Mouse (Mus musculus): Measurements from ENCODE around the gene Tmem245. TPM values are rescaled to one million over a fixed set of nuclear protein-coding genes. Genes with fewer than 3 reads are reported as not detected.

The Tmem245 gene
- polyA plus RNA-seq, 1 experiment from 2014 or later, result 6.4 TPM

DNA sequence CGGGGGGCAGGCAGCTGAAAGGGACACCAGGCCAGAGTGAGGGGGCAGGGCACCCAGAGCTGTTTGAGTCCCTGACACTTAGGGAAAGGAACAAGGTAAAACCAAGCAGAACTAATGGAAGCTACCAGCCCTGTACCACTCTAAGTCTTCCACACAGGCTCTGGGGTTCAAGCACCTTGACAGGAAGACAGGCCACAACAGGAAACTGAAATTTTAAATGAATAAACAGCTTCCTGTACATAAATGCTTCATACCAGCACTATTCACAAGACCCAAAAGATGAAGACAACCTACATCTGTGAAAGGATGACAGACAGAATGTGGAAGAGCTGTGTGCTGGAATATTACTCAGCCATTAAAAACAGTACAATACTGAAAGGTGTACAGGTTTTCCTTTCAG is 11.9 kb downstream of the Tmem245 start:
- H3K27ac ChIP-seq, result no peak overlapping the region
- H3K9ac ChIP-seq (ENCODE audit: low read depth, low read length), result no peak overlapping the region
- H3K4me2 ChIP-seq (ENCODE audit: low read length), result no peak overlapping the region
- no peaks in the 10 kb centered on the region for H3K4me1 ChIP-seq (replicated peaks; ENCODE audit: insufficient read depth, low read length)
- H3K36me3 ChIP-seq (ENCODE audit: insufficient read depth, low read length), result 0 out of 2 replicates have a peak, but pooled peaks cover 4% of the 10 kb centered on the region
- ATAC-seq (replicated peaks; ENCODE audit: low FRiP score, low read depth), result no peak
- no peaks in the 10 kb centered on the region for H3K9me3 ChIP-seq (replicated peaks; ENCODE audit: low read length)
- no peak for DNase-seq (ENCODE audit: low spot score)
- no peak for TF ChIP-seq CTCF (IDR thresholded peaks at IDR 0.05; ENCODE audit: low read depth)
- no peak overlapping the region for H3K4me3 ChIP-seq (replicated peaks; ENCODE audit: low read depth, low read length)
- WGBS, result no CpG with 5 or more reads among the region's 1 CpGs
- H3K27me3 ChIP-seq (ENCODE audit: insufficient read depth, low read length), result no peaks in the 10 kb centered on the region

DNA sequence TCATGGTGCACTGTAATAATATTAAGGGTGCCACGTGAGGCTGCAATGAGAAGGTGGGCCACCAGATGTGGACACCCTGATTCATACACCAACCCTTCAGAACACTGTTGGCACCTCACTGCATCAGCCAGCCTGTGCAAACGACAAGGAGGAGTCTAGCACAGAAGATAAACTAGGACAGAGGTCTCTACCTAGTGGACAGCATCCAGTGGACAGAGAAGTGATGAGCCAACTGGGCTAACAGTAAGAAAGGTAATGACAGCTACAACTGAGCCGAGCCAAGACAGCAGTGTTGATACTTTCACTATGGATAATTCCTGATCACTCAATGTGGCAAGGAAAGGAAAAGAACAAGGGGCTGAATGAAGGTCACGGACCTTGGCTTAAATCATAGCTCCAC is 14.1 kb downstream of the Tmem245 start:
- no peak overlapping the region for H3K27ac ChIP-seq
- no peak for TF ChIP-seq CTCF (IDR thresholded peaks at IDR 0.05; ENCODE audit: low read depth)
- no peaks in the 10 kb centered on the region for H3K9me3 ChIP-seq (replicated peaks; ENCODE audit: low read length)
- WGBS, result 92% methylated on average over 4 of the region's 4 CpGs
- H3K9ac ChIP-seq (ENCODE audit: low read depth, low read length), result no peak overlapping the region
- H3K4me2 ChIP-seq (ENCODE audit: low read length), result no peak overlapping the region
- no peaks in the 10 kb centered on the region for H3K27me3 ChIP-seq (ENCODE audit: insufficient read depth, low read length)
- H3K4me3 ChIP-seq (replicated peaks; ENCODE audit: low read depth, low read length), result no peak overlapping the region
- H3K36me3 ChIP-seq (ENCODE audit: insufficient read depth, low read length), result 0 out of 2 replicates have a peak, but pooled peaks cover 4% of the 10 kb centered on the region
- no peak for DNase-seq (ENCODE audit: low spot score)
- no peaks in the 10 kb centered on the region for H3K4me1 ChIP-seq (replicated peaks; ENCODE audit: insufficient read depth, low read length)
- no peak for ATAC-seq (replicated peaks; ENCODE audit: low FRiP score, low read depth)

DNA sequence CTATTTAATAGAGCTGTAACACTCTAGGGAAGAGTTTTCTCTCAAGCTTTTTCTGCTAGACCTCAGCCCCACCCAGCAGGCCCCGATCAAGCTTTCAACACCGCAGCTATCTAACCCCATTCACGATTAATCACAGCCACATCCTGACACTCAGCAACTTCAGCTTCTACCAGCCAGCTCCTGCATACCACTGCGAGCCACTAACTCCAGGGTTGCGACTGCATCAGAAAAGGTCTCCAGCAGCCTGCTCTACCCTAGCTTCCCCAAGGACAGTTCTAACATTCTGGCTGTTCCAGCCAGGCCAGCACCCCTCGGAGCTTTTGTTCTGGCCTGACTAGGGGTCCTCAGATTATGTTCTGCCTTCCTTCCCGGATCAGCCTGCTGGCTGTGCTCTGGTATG is 15.1 kb downstream of the Tmem245 start:
- no peaks in the 10 kb centered on the region for H3K27me3 ChIP-seq (ENCODE audit: insufficient read depth, low read length)
- H3K4me2 ChIP-seq (ENCODE audit: low read length), result no peak overlapping the region
- WGBS, result 68% methylated on average over 7 of the region's 7 CpGs
- H3K36me3 ChIP-seq (ENCODE audit: insufficient read depth, low read length), result 0 out of 2 replicates have a peak, but pooled peaks cover 4% of the 10 kb centered on the region
- ATAC-seq (replicated peaks; ENCODE audit: low FRiP score, low read depth), result no peak
- no peaks in the 10 kb centered on the region for H3K9me3 ChIP-seq (replicated peaks; ENCODE audit: low read length)
- H3K4me1 ChIP-seq (replicated peaks; ENCODE audit: insufficient read depth, low read length), result no peaks in the 10 kb centered on the region
- no peak for DNase-seq (ENCODE audit: low spot score)
- no peak overlapping the region for H3K27ac ChIP-seq
- H3K4me3 ChIP-seq (replicated peaks; ENCODE audit: low read depth, low read length), result no peak overlapping the region
- TF ChIP-seq CTCF (IDR thresholded peaks at IDR 0.05; ENCODE audit: low read depth), result no peak
- H3K9ac ChIP-seq (ENCODE audit: low read depth, low read length), result no peak overlapping the region

DNA sequence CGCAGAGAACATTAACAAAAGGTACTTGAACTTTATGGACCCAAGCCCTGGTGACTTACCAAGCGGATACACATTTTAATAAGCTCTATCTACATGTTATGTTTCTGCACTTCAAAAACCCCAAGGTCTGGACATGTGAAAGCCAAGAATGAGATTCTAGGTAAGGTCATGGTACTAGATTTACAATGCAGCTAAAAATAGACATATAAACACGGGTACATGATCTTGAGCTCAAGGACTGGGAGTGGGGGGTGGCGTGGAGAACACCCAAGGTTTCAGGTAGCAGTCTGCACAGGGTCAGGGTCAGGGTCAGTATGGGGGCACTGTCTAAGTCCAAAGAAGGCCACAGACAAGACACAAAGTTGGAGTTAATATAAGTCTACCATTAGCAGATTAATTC is 16.9 kb downstream of the Tmem245 start:
- Histone ChIP-seq H3K4me1 (replicated peaks; ENCODE audit: insufficient read depth, low read length) (no peaks in the 10 kb centered on the region), H3K27ac (no peak overlapping the region), H3K4me3 (replicated peaks; ENCODE audit: low read depth, low read length) (no peak overlapping the region), H3K27me3 (ENCODE audit: insufficient read depth, low read length) (no peaks in the 10 kb centered on the region), H3K9ac (ENCODE audit: low read depth, low read length) (no peak overlapping the region), H3K36me3 (ENCODE audit: insufficient read depth, low read length) (0 out of 2 replicates have a peak, but pooled peaks cover 6% of the 10 kb centered on the region), H3K4me2 (ENCODE audit: low read length) (no peak overlapping the region), H3K9me3 (replicated peaks; ENCODE audit: low read length) (no peaks in the 10 kb centered on the region)
- DNase-seq (ENCODE audit: low spot score) (no peak), ATAC-seq (replicated peaks; ENCODE audit: low FRiP score, low read depth) (no peak)
- TF ChIP-seq CTCF (IDR thresholded peaks at IDR 0.05; ENCODE audit: low read depth), result no peak
- WGBS, result 49% methylated on average over 4 of the region's 4 CpGs

DNA sequence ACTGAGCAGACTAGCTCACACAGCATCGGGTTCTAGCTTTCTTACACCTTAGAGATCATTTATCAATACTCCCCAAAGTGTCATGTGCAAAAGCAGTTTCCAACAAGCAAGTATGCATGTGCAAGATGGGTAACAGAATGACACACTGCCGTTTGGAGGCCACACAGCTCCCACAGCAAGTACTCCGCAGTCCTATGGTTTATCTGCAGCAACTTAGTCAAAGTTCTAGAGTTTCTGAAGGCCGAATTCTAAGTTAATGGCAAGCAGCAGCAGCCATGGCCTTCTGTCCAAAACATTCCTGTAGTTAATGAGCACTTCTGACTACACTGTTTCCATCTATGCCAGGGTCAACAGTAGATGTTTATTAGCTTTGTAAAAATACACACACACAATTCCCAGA is 20.3 kb downstream of the Tmem245 start:
- H3K4me2 ChIP-seq (ENCODE audit: low read length), result no peak overlapping the region
- 77% methylated on average over 4 of the region's 4 CpGs for WGBS
- no peaks in the 10 kb centered on the region for H3K9me3 ChIP-seq (replicated peaks; ENCODE audit: low read length)
- H3K9ac ChIP-seq (ENCODE audit: low read depth, low read length), result no peak overlapping the region
- no peak overlapping the region for H3K27ac ChIP-seq
- no peak overlapping the region for H3K4me3 ChIP-seq (replicated peaks; ENCODE audit: low read depth, low read length)
- H3K4me1 ChIP-seq (replicated peaks; ENCODE audit: insufficient read depth, low read length), result no peaks in the 10 kb centered on the region
- ATAC-seq (replicated peaks; ENCODE audit: low FRiP score, low read depth) (no peak), DNase-seq (ENCODE audit: low spot score) (no peak)
- H3K36me3 ChIP-seq (ENCODE audit: insufficient read depth, low read length), result peaks cover 30% of the 10 kb centered on the region
- TF ChIP-seq CTCF (IDR thresholded peaks at IDR 0.05; ENCODE audit: low read depth), result no peak
- H3K27me3 ChIP-seq (ENCODE audit: insufficient read depth, low read length), result no peaks in the 10 kb centered on the region

DNA sequence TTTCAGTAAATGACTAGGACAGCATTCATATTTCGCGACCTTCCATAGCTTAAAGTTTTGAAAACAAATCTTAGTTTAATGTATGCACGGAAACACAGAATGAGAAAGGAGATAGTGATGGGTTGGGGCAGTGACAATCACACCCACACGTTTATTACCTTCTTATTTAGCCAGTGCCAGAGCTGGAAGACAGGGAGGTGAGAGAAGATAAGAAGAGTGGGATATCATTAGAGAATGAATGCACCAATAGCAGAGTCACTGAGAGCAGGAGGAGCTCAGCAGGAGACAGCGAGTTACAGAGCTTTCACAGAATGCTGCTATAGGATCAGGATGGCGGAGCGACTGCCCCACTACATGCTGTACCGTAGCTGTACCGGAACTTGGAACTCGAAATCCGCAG is 25.0 kb downstream of the Tmem245 start:
- peaks cover 35% of the 10 kb centered on the region for H3K36me3 ChIP-seq (ENCODE audit: insufficient read depth, low read length)
- no peaks in the 10 kb centered on the region for H3K27me3 ChIP-seq (ENCODE audit: insufficient read depth, low read length)
- no peaks in the 10 kb centered on the region for H3K9me3 ChIP-seq (replicated peaks; ENCODE audit: low read length)
- no peak for TF ChIP-seq CTCF (IDR thresholded peaks at IDR 0.05; ENCODE audit: low read depth)
- 95% methylated on average over 11 of the region's 11 CpGs for WGBS
- H3K27ac ChIP-seq, result no peak overlapping the region
- H3K4me1 ChIP-seq (replicated peaks; ENCODE audit: insufficient read depth, low read length), result no peaks in the 10 kb centered on the region
- ATAC-seq (replicated peaks; ENCODE audit: low FRiP score, low read depth), result no peak
- no peak overlapping the region for H3K4me2 ChIP-seq (ENCODE audit: low read length)
- no peak for DNase-seq (ENCODE audit: low spot score)
- no peak overlapping the region for H3K9ac ChIP-seq (ENCODE audit: low read depth, low read length)
- no peak overlapping the region for H3K4me3 ChIP-seq (replicated peaks; ENCODE audit: low read depth, low read length)

DNA sequence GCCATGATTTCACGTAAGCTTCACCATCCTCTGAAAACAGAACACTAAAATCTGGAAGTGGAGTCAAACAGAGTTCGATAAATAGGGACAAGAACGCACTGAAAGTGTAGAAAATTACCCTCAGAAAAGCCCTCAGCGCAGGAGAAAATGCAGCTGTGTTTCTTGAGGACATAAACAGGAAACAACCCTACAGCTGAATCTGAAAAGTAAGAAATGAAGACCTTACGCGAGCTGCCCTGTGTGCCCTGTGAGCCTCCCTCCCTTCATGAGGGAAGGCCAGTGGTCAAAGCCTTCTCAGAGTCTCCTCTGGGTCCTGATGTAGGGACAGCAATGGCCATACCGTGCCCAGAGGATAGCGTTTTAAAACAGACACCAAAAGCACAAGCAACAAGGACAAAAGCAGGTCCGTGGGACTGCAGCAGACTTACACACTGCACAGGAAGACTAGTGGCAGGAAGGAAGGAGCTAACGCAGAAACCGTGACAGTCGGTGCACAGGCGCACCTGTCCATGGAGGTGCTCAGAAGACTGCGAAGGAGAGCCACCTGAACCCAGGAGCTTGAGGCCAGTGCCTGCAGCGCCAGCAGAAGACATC is 31.4 kb downstream of the Tmem245 start:
- Histone ChIP-seq H3K27ac (no peak overlapping the region), H3K4me3 (replicated peaks; ENCODE audit: low read depth, low read length) (no peak overlapping the region), H3K27me3 (ENCODE audit: insufficient read depth, low read length) (no peaks in the 10 kb centered on the region), H3K9ac (ENCODE audit: low read depth, low read length) (no peak overlapping the region), H3K9me3 (replicated peaks; ENCODE audit: low read length) (no peaks in the 10 kb centered on the region), H3K4me1 (replicated peaks; ENCODE audit: insufficient read depth, low read length) (no peaks in the 10 kb centered on the region), H3K36me3 (ENCODE audit: insufficient read depth, low read length) (peaks cover 27% of the 10 kb centered on the region), H3K4me2 (ENCODE audit: low read length) (no peak overlapping the region)
- ATAC-seq (replicated peaks; ENCODE audit: low FRiP score, low read depth), result no peak
- no peak for TF ChIP-seq CTCF (IDR thresholded peaks at IDR 0.05; ENCODE audit: low read depth)
- 87% methylated on average over 15 of the region's 15 CpGs for WGBS
- no peak for DNase-seq (ENCODE audit: low spot score)
